Mouse (Mus musculus) gastrocnemius, adult 8-10 months (tissue): ENCODE results near the gene Atp5b. TPM values are rescaled to one million over a fixed set of nuclear protein-coding genes. Genes with fewer than 3 reads are reported as not detected.
A peak's percentile ranks its signal among the peaks of the same experiment; 100 is the strongest.
"Not testable (repeated sequence)": the region's sequence is repeated elsewhere in the genome, so short reads cannot be mapped to it uniquely, and the experiment has no call there.

ENCODE experiments used
- DNase-seq, 2 experiments: peaks; one replicate each; pipeline ENCODE4 v3.0.0; 2022; ENCODE audit warnings: low spot score in 2 of 2
- total RNA-seq, 4 experiments: library from RNA; stranded (reverse); gene quantifications; 2 replicates each; pipeline ENCODE4 v1.2.4; 2022

The Atp5b gene
- total RNA-seq, 4 experiments from 2014 or later: 3,262 to 3,916 (median 3,403) TPM

- DNase-seq: no peak
These were observed 13.9 kb upstream of the Atp5b start for GRCm38 (mm10) chr10:128069201-128069600.

- DNase-seq: not testable (repeated sequence)
These were observed 12.6 kb upstream of the Atp5b start for GRCm38 (mm10) chr10:128070432-128070831.

GRCm38 (mm10) chr10:128078269-128078668 lies 4.8 kb upstream of the Atp5b start:
- not testable (repeated sequence) for DNase-seq

GRCm38 (mm10) chr10:128080496-128080895 lies 2.6 kb upstream of the Atp5b start:
- no peak for DNase-seq

- DNase-seq: no peak
These were observed 1.1 kb upstream of the Atp5b start for GRCm38 (mm10) chr10:128081807-128082476.

GRCm38 (mm10) chr10:128082477-128082808 lies 630 bp upstream of the Atp5b start:
- DNase-seq: no peak

GRCm38 (mm10) chr10:128083688-128084087 lies 615 bp downstream of the Atp5b start:
- peak in 1 of 2 experiments; percentile 22 for DNase-seq

GRCm38 (mm10) chr10:128084160-128084559 lies 1.1 kb downstream of the Atp5b start:
- no peak for DNase-seq

GRCm38 (mm10) chr10:128086391-128086790 lies 3.3 kb downstream of the Atp5b start:
- DNase-seq: no peak

GRCm38 (mm10) chr10:128087216-128087615 lies 4.1 kb downstream of the Atp5b start:
- DNase-seq: not testable (repeated sequence)

GRCm38 (mm10) chr10:128088181-128088580 lies 5.1 kb downstream of the Atp5b start:
- DNase-seq: no peak

- no peak for DNase-seq
These were observed 6.8 kb downstream of the Atp5b start for GRCm38 (mm10) chr10:128089842-128090241.

GRCm38 (mm10) chr10:128090651-128091563 lies 7.8 kb downstream of the Atp5b start:
- peak; percentile 90 to 94 for DNase-seq

- peak; percentile 23 to 32 for DNase-seq
These were observed 8.8 kb downstream of the Atp5b start, which contains the start of gene Baz2a for GRCm38 (mm10) chr10:128091564-128092505. TSS of gene Baz2a (plus strand) at chr10:128091577.

- DNase-seq: peak; percentile 76 to 78
These were observed 9.7 kb downstream of the Atp5b start for GRCm38 (mm10) chr10:128092506-128093495.

GRCm38 (mm10) chr10:128093496-128094294 lies 10.6 kb downstream of the Atp5b start:
- DNase-seq: peak in 1 of 2 experiments; percentile 25

- peak; percentile 70 to 80 for DNase-seq
These were observed 11.4 kb downstream of the Atp5b start for GRCm38 (mm10) chr10:128094340-128094968.

- no peak for DNase-seq
These were observed 12.0 kb downstream of the Atp5b start for GRCm38 (mm10) chr10:128095003-128095636.
